ENCODE assay signal across 8 mouse cellular contexts in the genomic region with DNA sequence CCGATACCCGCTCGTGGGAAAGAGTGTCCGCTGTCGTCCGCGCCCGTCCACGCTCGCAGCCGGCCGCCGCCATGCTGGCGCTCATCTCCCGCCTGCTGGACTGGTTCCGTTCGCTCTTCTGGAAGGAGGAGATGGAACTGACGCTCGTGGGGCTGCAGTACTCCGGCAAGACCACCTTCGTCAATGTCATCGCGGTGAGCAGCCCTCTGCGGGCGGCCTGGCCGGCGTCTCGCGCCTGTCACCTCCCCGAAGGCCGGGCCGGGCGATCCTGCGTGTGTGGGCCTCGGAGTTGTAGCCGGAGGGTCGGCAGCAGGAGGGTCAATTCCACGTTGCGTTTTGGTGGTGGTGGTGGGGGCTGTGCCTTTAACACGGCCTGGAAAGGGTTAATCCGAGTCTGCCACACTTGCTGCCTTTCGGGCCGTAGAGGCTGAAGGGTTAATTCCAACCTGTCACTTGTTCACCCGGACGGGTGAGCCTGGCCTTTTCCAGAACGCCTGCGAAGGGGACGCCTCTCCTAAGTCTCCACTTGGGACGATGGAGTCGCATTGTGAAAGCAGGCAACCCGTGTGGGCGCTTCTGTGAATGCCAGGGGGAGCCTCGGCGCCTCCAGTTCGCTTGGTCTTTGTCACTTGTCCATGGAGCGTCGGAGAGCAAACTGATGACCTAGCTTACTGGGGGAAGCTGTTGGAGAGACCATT. TPM values are rescaled to one million over a fixed set of nuclear protein-coding genes. Genes with fewer than 3 reads are reported as not detected.
DNase-seq lines count a peak whose midpoint lies in the region; ATAC-seq lines count a peak whose summit lies in the region.

No protein-coding gene starts in this region.

- no peaks in the 10 kb centered on the region for H3K27me3 ChIP-seq in hindbrain, embryonic 16.5 days (replicated peaks; ENCODE audit: control insufficient read depth, insufficient read depth, low read length)
- H3K27me3 ChIP-seq in megakaryocyte, embryonic 14.5 days (replicated peaks), result no peaks in the 10 kb centered on the region
- no peaks in the 10 kb centered on the region for H3K27me3 ChIP-seq in stomach, embryonic 14.5 days (ENCODE audit: control insufficient read depth, insufficient read depth, low read length)

- H3K4me1 ChIP-seq in hindbrain, embryonic 16.5 days (ENCODE audit: control insufficient read depth, insufficient read depth, low read depth, low read length), result peaks cover 22% of the 10 kb centered on the region
- peaks cover 67% of the 10 kb centered on the region for H3K4me1 ChIP-seq in megakaryocyte, embryonic 14.5 days
- peaks cover 11% of the 10 kb centered on the region for H3K4me1 ChIP-seq in stomach, embryonic 14.5 days (ENCODE audit: control insufficient read depth, insufficient read depth, low read length)

- intact Hi-C loops in left cerebral cortex, postnatal 36 days (cut with DNase I), result loop anchor here (2.0 kb wide), 1 partner anchor 45 kb away; a partner anchor contains a TSS

- WGBS in hindbrain, embryonic 16.5 days, result under 1% methylated on average over 57 of the region's 57 CpGs
- WGBS in stomach, embryonic 14.5 days, result under 1% methylated on average over 57 of the region's 57 CpGs

- peak overlapping the region; percentile 77 for H3K4me2 ChIP-seq in hindbrain, embryonic 16.5 days (ENCODE audit: low read length)
- peak overlapping the region; percentile 82 for H3K4me2 ChIP-seq in stomach, embryonic 14.5 days (replicated peaks; ENCODE audit: low read depth, low read length)

- peak; percentile 73 for ATAC-seq in hindbrain, embryonic 16.5 days
- ATAC-seq in stomach, embryonic 14.5 days (ENCODE audit: insufficient number of reproducible peaks, insufficient read depth, low FRiP score, low read depth), result peak; percentile 31

- peak overlapping the region; percentile 100 for H3K4me3 ChIP-seq in hindbrain, embryonic 16.5 days (ENCODE audit: low read length)
- H3K4me3 ChIP-seq in megakaryocyte, embryonic 14.5 days (replicated peaks), result peak overlapping the region; percentile 100
- H3K4me3 ChIP-seq in stomach, embryonic 14.5 days (ENCODE audit: low read depth, low read length), result peak overlapping the region; percentile 97

- H3K9ac ChIP-seq in hindbrain, embryonic 16.5 days (ENCODE audit: low read depth, low read length), result peak overlapping the region; percentile 97
- H3K9ac ChIP-seq in stomach, embryonic 14.5 days (replicated peaks; ENCODE audit: low read depth, low read length), result peak overlapping the region; percentile 93

- no peaks in the 10 kb centered on the region for H3K9me3 ChIP-seq in hindbrain, embryonic 16.5 days (ENCODE audit: control insufficient read depth, low read length)
- no peaks in the 10 kb centered on the region for H3K9me3 ChIP-seq in megakaryocyte, embryonic 14.5 days
- no peaks in the 10 kb centered on the region for H3K9me3 ChIP-seq in stomach, embryonic 14.5 days (ENCODE audit: control insufficient read depth, low read depth, low read length)

- no peaks in the 10 kb centered on the region for H3K36me3 ChIP-seq in hindbrain, embryonic 16.5 days (ENCODE audit: control insufficient read depth, insufficient read depth, low read length)
- H3K36me3 ChIP-seq in megakaryocyte, embryonic 14.5 days (replicated peaks; ENCODE audit: low read length), result peaks cover 6% of the 10 kb centered on the region
- H3K36me3 ChIP-seq in stomach, embryonic 14.5 days (ENCODE audit: control insufficient read depth, insufficient read depth, low read length), result no peaks in the 10 kb centered on the region

- DNase-seq in left cerebral cortex, adult 18-20 months (ENCODE audit: low spot score in 2 of 2), result peak; percentile 18 to 23
- DNase-seq in left cerebral cortex, adult 11 months (ENCODE audit: low spot score), result no peak
- peak; percentile 63 for DNase-seq in brain, adult 2 months (ENCODE audit: low read depth, low spot score)
- DNase-seq in frontal cortex, postnatal 14 days (ENCODE audit: low spot score in 2 of 2), result peak; percentile 14 to 27
- peak; percentile 29 to 39 for DNase-seq in left cerebral cortex, postnatal 36 days (ENCODE audit: low spot score in 2 of 2)

- H3K27ac ChIP-seq in hindbrain, embryonic 16.5 days (ENCODE audit: low read depth, low read length), result peak overlapping the region; percentile 90
- peak overlapping the region; percentile 71 for H3K27ac ChIP-seq in stomach, embryonic 14.5 days (ENCODE audit: low read length)

RNA-seq across cellular contexts. Expression of a gene that starts 0.4 kb away (rescaled TPM):
- total RNA-seq in left cerebral cortex, adult 18-20 months (2021), result 100 to 1,000 TPM; 222 to 225 TPM
- 108 and 113 TPM in 2 replicates for polyA plus RNA-seq in hindbrain, embryonic 16.5 days (2015; fragmentation: Nextera tagmentation; extraction: Ambion mirVana)
- 100 to 1,000 TPM; 208 to 214 TPM for total RNA-seq in left cerebral cortex, postnatal 36 days (2021)
- polyA plus RNA-seq in megakaryocyte, embryonic 14.5 days (2012; ENCODE audit: insufficient read depth, low replicate concordance), result 4.7 and 9.1 TPM in 2 replicates
- 82.6 and 89.0 TPM in 2 replicates for polyA plus RNA-seq in stomach, embryonic 14.5 days (2014; fragmentation: Nextera tagmentation; extraction: Ambion mirVana)

RNA-seq across cellular contexts. Expression of a gene that starts 45.1 kb away (rescaled TPM):
- total RNA-seq in left cerebral cortex, adult 18-20 months (2021), result 10 to 100 TPM; 17.2 to 19.9 TPM
- 5.0 and 6.6 TPM in 2 replicates for polyA plus RNA-seq in hindbrain, embryonic 16.5 days (2015; fragmentation: Nextera tagmentation; extraction: Ambion mirVana)
- 10 to 100 TPM; 17.5 to 17.6 TPM for total RNA-seq in left cerebral cortex, postnatal 36 days (2021)
- 26.4 and 31.0 TPM in 2 replicates for polyA plus RNA-seq in megakaryocyte, embryonic 14.5 days (2012; ENCODE audit: insufficient read depth, low replicate concordance)
- 29.0 and 38.6 TPM in 2 replicates for polyA plus RNA-seq in stomach, embryonic 14.5 days (2014; fragmentation: Nextera tagmentation; extraction: Ambion mirVana)
